Mouse (Mus musculus): ENCODE data around the gene Pard3. TPM values are rescaled to one million over a fixed set of nuclear protein-coding genes. Genes with fewer than 3 reads are reported as not detected.
A peak's percentile ranks its signal among the peaks of the same experiment; 100 is the strongest.

Gene Pard3
- polyA plus RNA-seq, 1 experiment from 2014 or later: 27.3 TPM

- H3K36me3 ChIP-seq (ENCODE audit: control insufficient read depth, insufficient read depth, low read length): no peaks in the 10 kb centered on the region
- DNase-seq (no peak), ATAC-seq (ENCODE audit: low FRiP score, low TSS enrichment) (no peak)
- H3K27me3 ChIP-seq (ENCODE audit: control insufficient read depth, insufficient read depth, low read length): no peaks in the 10 kb centered on the region
- H3K4me2 ChIP-seq (ENCODE audit: low read length): no peak overlapping the region
- peak overlapping the region; percentile 32; the same call in 1 of the 2 replicates for H3K27ac ChIP-seq (replicated peaks; ENCODE audit: low read depth, low read length)
- H3K9ac ChIP-seq (replicated peaks; ENCODE audit: low read length): no peak overlapping the region
- WGBS: 85% methylated on average over 9 of the region's 9 CpGs
- no peaks in the 10 kb centered on the region for H3K9me3 ChIP-seq (ENCODE audit: control insufficient read depth, low read length)
- H3K4me3 ChIP-seq (replicated peaks; ENCODE audit: low read depth, low read length): no peak overlapping the region
- peaks cover 13% of the 10 kb centered on the region; the same call in 1 of the 2 replicates for H3K4me1 ChIP-seq (ENCODE audit: control insufficient read depth, insufficient read depth, low read length)
Observed at GRCm38 (mm10) chr8:127440161-127440833, 376.6 kb downstream of the Pard3 start.

GRCm38 (mm10) chr8:127440834-127441485, 377.3 kb downstream of the Pard3 start:
- Histone ChIP-seq H3K4me1 (ENCODE audit: control insufficient read depth, insufficient read depth, low read length) (peaks cover 13% of the 10 kb centered on the region; the same call in 1 of the 2 replicates), H3K4me2 (ENCODE audit: low read length) (no peak overlapping the region), H3K27ac (replicated peaks; ENCODE audit: low read depth, low read length) (no peak overlapping the region), H3K27me3 (ENCODE audit: control insufficient read depth, insufficient read depth, low read length) (no peaks in the 10 kb centered on the region), H3K9me3 (ENCODE audit: control insufficient read depth, low read length) (no peaks in the 10 kb centered on the region), H3K36me3 (ENCODE audit: control insufficient read depth, insufficient read depth, low read length) (no peaks in the 10 kb centered on the region), H3K4me3 (replicated peaks; ENCODE audit: low read depth, low read length) (no peak overlapping the region), H3K9ac (replicated peaks; ENCODE audit: low read length) (no peak overlapping the region)
- ATAC-seq (ENCODE audit: low FRiP score, low TSS enrichment) (no peak), DNase-seq (no peak)
- 85% methylated on average over 6 of the region's 6 CpGs for WGBS

GRCm38 (mm10) chr8:127447401-127447800, 383.7 kb downstream of the Pard3 start:
- no peak overlapping the region for H3K4me3 ChIP-seq (replicated peaks; ENCODE audit: low read depth, low read length)
- ATAC-seq (ENCODE audit: low FRiP score, low TSS enrichment): no peak
- WGBS: 97% methylated on average over 1 of the region's 1 CpGs
- no peaks in the 10 kb centered on the region for H3K9me3 ChIP-seq (ENCODE audit: control insufficient read depth, low read length)
- no peak overlapping the region for H3K9ac ChIP-seq (replicated peaks; ENCODE audit: low read length)
- H3K4me2 ChIP-seq (ENCODE audit: low read length): no peak overlapping the region
- no peaks in the 10 kb centered on the region for H3K27me3 ChIP-seq (ENCODE audit: control insufficient read depth, insufficient read depth, low read length)
- no peak overlapping the region for H3K27ac ChIP-seq (replicated peaks; ENCODE audit: low read depth, low read length)
- H3K4me1 ChIP-seq (ENCODE audit: control insufficient read depth, insufficient read depth, low read length): peaks cover 16% of the 10 kb centered on the region
- H3K36me3 ChIP-seq (ENCODE audit: control insufficient read depth, insufficient read depth, low read length): no peaks in the 10 kb centered on the region
- no peak for DNase-seq

GRCm38 (mm10) chr8:127449066-127449840, 385.6 kb downstream of the Pard3 start:
- WGBS: 95% methylated on average over 6 of the region's 6 CpGs

GRCm38 (mm10) chr8:127450954-127451668, 387.4 kb downstream of the Pard3 start:
- Histone ChIP-seq H3K9ac (replicated peaks; ENCODE audit: low read length) (no peak overlapping the region), H3K27me3 (ENCODE audit: control insufficient read depth, insufficient read depth, low read length) (no peaks in the 10 kb centered on the region), H3K36me3 (ENCODE audit: control insufficient read depth, insufficient read depth, low read length) (no peaks in the 10 kb centered on the region), H3K4me1 (ENCODE audit: control insufficient read depth, insufficient read depth, low read length) (peaks cover 16% of the 10 kb centered on the region), H3K4me2 (ENCODE audit: low read length) (peak overlapping the region; percentile 18; the same call in 1 of the 2 replicates), H3K27ac (replicated peaks; ENCODE audit: low read depth, low read length) (peak overlapping the region; percentile 60), H3K9me3 (ENCODE audit: control insufficient read depth, low read length) (no peaks in the 10 kb centered on the region), H3K4me3 (replicated peaks; ENCODE audit: low read depth, low read length) (no peak overlapping the region)
- ATAC-seq (ENCODE audit: low FRiP score, low TSS enrichment) (peak; percentile 78; the same call in 1 of the 2 replicates), DNase-seq (peak; percentile 83)
- WGBS: 29% methylated on average over 14 of the region's 14 CpGs

More at GRCm38 (mm10) chr8:127449066-127449840, 385.6 kb downstream of the Pard3 start:
- Histone ChIP-seq H3K9me3 (ENCODE audit: control insufficient read depth, low read length) (no peaks in the 10 kb centered on the region), H3K4me2 (ENCODE audit: low read length) (no peak overlapping the region), H3K4me3 (replicated peaks; ENCODE audit: low read depth, low read length) (no peak overlapping the region), H3K4me1 (ENCODE audit: control insufficient read depth, insufficient read depth, low read length) (peaks cover 16% of the 10 kb centered on the region), H3K27me3 (ENCODE audit: control insufficient read depth, insufficient read depth, low read length) (no peaks in the 10 kb centered on the region), H3K9ac (replicated peaks; ENCODE audit: low read length) (no peak overlapping the region), H3K36me3 (ENCODE audit: control insufficient read depth, insufficient read depth, low read length) (no peaks in the 10 kb centered on the region), H3K27ac (replicated peaks; ENCODE audit: low read depth, low read length) (no peak overlapping the region)
- no peak for DNase-seq
- ATAC-seq (ENCODE audit: low FRiP score, low TSS enrichment): no peak

- Histone ChIP-seq H3K4me2 (ENCODE audit: low read length) (no peak overlapping the region), H3K27me3 (ENCODE audit: control insufficient read depth, insufficient read depth, low read length) (no peaks in the 10 kb centered on the region), H3K36me3 (ENCODE audit: control insufficient read depth, insufficient read depth, low read length) (no peaks in the 10 kb centered on the region), H3K9me3 (ENCODE audit: control insufficient read depth, low read length) (no peaks in the 10 kb centered on the region), H3K27ac (replicated peaks; ENCODE audit: low read depth, low read length) (no peak overlapping the region), H3K4me3 (replicated peaks; ENCODE audit: low read depth, low read length) (no peak overlapping the region), H3K9ac (replicated peaks; ENCODE audit: low read length) (no peak overlapping the region), H3K4me1 (ENCODE audit: control insufficient read depth, insufficient read depth, low read length) (peaks cover 16% of the 10 kb centered on the region)
- WGBS: 84% methylated on average over 6 of the region's 6 CpGs
- DNase-seq (no peak), ATAC-seq (ENCODE audit: low FRiP score, low TSS enrichment) (no peak)
Observed at GRCm38 (mm10) chr8:127452364-127452763, 388.7 kb downstream of the Pard3 start.

GRCm38 (mm10) chr8:127457901-127458300, 394.2 kb downstream of the Pard3 start:
- Histone ChIP-seq H3K9ac (replicated peaks; ENCODE audit: low read length) (no peak overlapping the region), H3K4me2 (ENCODE audit: low read length) (no peak overlapping the region), H3K36me3 (ENCODE audit: control insufficient read depth, insufficient read depth, low read length) (0 out of 2 replicates have a peak, but pooled peaks cover 6% of the 10 kb centered on the region), H3K4me1 (ENCODE audit: control insufficient read depth, insufficient read depth, low read length) (no peaks in the 10 kb centered on the region), H3K27ac (replicated peaks; ENCODE audit: low read depth, low read length) (no peak overlapping the region), H3K27me3 (ENCODE audit: control insufficient read depth, insufficient read depth, low read length) (no peaks in the 10 kb centered on the region), H3K4me3 (replicated peaks; ENCODE audit: low read depth, low read length) (no peak overlapping the region), H3K9me3 (ENCODE audit: control insufficient read depth, low read length) (no peaks in the 10 kb centered on the region)
- WGBS: 62% methylated on average over 3 of the region's 3 CpGs
- DNase-seq (no peak), ATAC-seq (ENCODE audit: low FRiP score, low TSS enrichment) (no peak)

GRCm38 (mm10) chr8:127461173-127461572, 397.5 kb downstream of the Pard3 start:
- no peaks in the 10 kb centered on the region for H3K27me3 ChIP-seq (ENCODE audit: control insufficient read depth, insufficient read depth, low read length)
- H3K4me3 ChIP-seq (replicated peaks; ENCODE audit: low read depth, low read length): no peak overlapping the region
- no peaks in the 10 kb centered on the region for H3K9me3 ChIP-seq (ENCODE audit: control insufficient read depth, low read length)
- no peaks in the 10 kb centered on the region for H3K4me1 ChIP-seq (ENCODE audit: control insufficient read depth, insufficient read depth, low read length)
- 0 out of 2 replicates have a peak, but pooled peaks cover 6% of the 10 kb centered on the region for H3K36me3 ChIP-seq (ENCODE audit: control insufficient read depth, insufficient read depth, low read length)
- 95% methylated on average over 3 of the region's 3 CpGs for whole genome bisulfite sequencing
- no peak overlapping the region for H3K9ac ChIP-seq (replicated peaks; ENCODE audit: low read length)
- no peak for ATAC-seq (ENCODE audit: low FRiP score, low TSS enrichment)
- DNase-seq: no peak
- no peak overlapping the region for H3K27ac ChIP-seq (replicated peaks; ENCODE audit: low read depth, low read length)
- H3K4me2 ChIP-seq (ENCODE audit: low read length): no peak overlapping the region

All from midbrain, embryonic 14.5 days (tissue).